Mouse (Mus musculus) spleen, adult 2 months (tissue): ENCODE data around the gene Gtf2a2. TPM values are rescaled to one million over a fixed set of nuclear protein-coding genes. Genes with fewer than 3 reads are reported as not detected.

Experiments
- DNase-seq, 2 experiments: peaks; one replicate each; pipeline versions ENCODE4 v3.0.0 to v3.0.0-alpha.2; 2012 to 2021; ENCODE audit warnings: low spot score in 2 of 2, low read depth in 1 of 2
- H3K27ac ChIP-seq: fragments of 200-500 bp; 2 replicates; pipeline ENCODE4 v1.5.1; 2012; ENCODE audit warnings: low read length, inconsistent platforms; ENCODE audit not compliant: insufficient read depth
- H3K27me3 ChIP-seq: fragments of 200-500 bp; 2 replicates; pipeline ENCODE4 v1.6.1; 2012; ENCODE audit warnings: mild to moderate bottlenecking, moderate library complexity, low read length, inconsistent platforms; ENCODE audit not compliant: control insufficient read depth, insufficient read depth
- H3K36me3 ChIP-seq: fragments of 200-500 bp; 2 replicates; pipeline ENCODE4 v1.6.1; 2012; ENCODE audit warnings: mild to moderate bottlenecking, low read length, inconsistent platforms; ENCODE audit not compliant: control insufficient read depth, insufficient read depth
- H3K4me1 ChIP-seq: fragments of 200-500 bp; 2 replicates; pipeline ENCODE4 v1.6.1; 2011; ENCODE audit warnings: inconsistent platforms; ENCODE audit not compliant: control insufficient read depth, insufficient read depth, insufficient read length
- H3K4me3 ChIP-seq: fragments of 200-500 bp; 2 replicates; pipeline ENCODE4 v1.5.1; 2011; ENCODE audit warnings: mild to moderate bottlenecking, inconsistent platforms; ENCODE audit not compliant: insufficient read depth, insufficient read length; ENCODE audit errors: extremely low read depth
- CTCF ChIP-seq: fragments of 200-500 bp; IDR thresholded peaks from 2 replicates; pipeline ENCODE4 v1.5.1; 2011; ENCODE audit warnings: mild to moderate bottlenecking, inconsistent platforms; ENCODE audit not compliant: insufficient read depth, insufficient read length, insufficient replicate concordance; ENCODE audit errors: extremely low read depth
- POLR2A ChIP-seq: fragments of 200-500 bp; IDR thresholded peaks from 2 replicates; pipeline ENCODE4 v1.6.1; 2011; ENCODE audit warnings: low read depth, low read length, inconsistent platforms
- WGBS: fragments of 180-500 bp; shearing (Covaris S2); methylation state at CpG from one replicate; pipeline ENCODE4 v1.1.7; 2018; 5-methylcytosine and 5-hydroxymethylcytosine counted together
- polyA plus RNA-seq: library from polyadenylated mRNA; depleted of rRNA; stranded (reverse); fragments of >200 nt; gene quantifications from 2 replicates; pipeline ENCODE4 v1.2.3, GENCODE M21; 2012

Gtf2a2 gene
- polyA plus RNA-seq, 1 experiment = 11.2 TPM

GRCm38 (mm10) chr9:69989303-69990121, 22.8 kb upstream of the Gtf2a2 start, which contains the start of gene Bnip2:
Gene Bnip2, plus strand, starts transcription at chr9:69989466.
- under 1% methylated on average over 75 of the region's 76 CpGs for WGBS
- H3K4me1 ChIP-seq = peaks cover 3% of the 10 kb centered on the region
- peak within 1 kb of the TSS; percentile 98 for H3K4me3 ChIP-seq
- H3K36me3 ChIP-seq = no peaks in the 10 kb centered on the region; the same call in 1 of the 2 replicates
- peak within 1 kb of the TSS; percentile 96 for H3K27ac ChIP-seq
- peak; percentile 44 to 91 for DNase-seq
- H3K27me3 ChIP-seq = no peaks in the 10 kb centered on the region
- TF ChIP-seq CTCF (no peak), POLR2A (peak; percentile 32; the same call in 1 of the 2 replicates)

GRCm38 (mm10) chr9:69990346-69990745, 22.0 kb upstream of the Gtf2a2 start:
- H3K27me3 ChIP-seq = no peaks in the 10 kb centered on the region
- peaks cover 3% of the 10 kb centered on the region for H3K4me1 ChIP-seq
- no peak for DNase-seq
- WGBS = 10% methylated on average over 5 of the region's 5 CpGs
- H3K27ac ChIP-seq = no peak overlapping the region
- TF ChIP-seq CTCF (no peak), POLR2A (no peak)
- no peak overlapping the region; the same call in 1 of the 2 replicates for H3K4me3 ChIP-seq
- H3K36me3 ChIP-seq = no peaks in the 10 kb centered on the region; the same call in 1 of the 2 replicates

GRCm38 (mm10) chr9:69992841-69993277, 19.5 kb upstream of the Gtf2a2 start:
- H3K4me3 ChIP-seq = no peak overlapping the region
- H3K27me3 ChIP-seq = no peaks in the 10 kb centered on the region
- H3K36me3 ChIP-seq = peaks cover 13% of the 10 kb centered on the region
- TF ChIP-seq POLR2A (no peak), CTCF (no peak)
- H3K4me1 ChIP-seq = peaks cover 3% of the 10 kb centered on the region
- WGBS = 21% methylated on average over 5 of the region's 5 CpGs
- no peak for DNase-seq
- no peak overlapping the region for H3K27ac ChIP-seq

GRCm38 (mm10) chr9:69993479-69993878, 18.9 kb upstream of the Gtf2a2 start:
- DNase-seq = no peak
- 69% methylated on average over 1 of the region's 1 CpGs for WGBS
- Histone ChIP-seq H3K27ac (no peak overlapping the region), H3K4me3 (no peak overlapping the region), H3K27me3 (no peaks in the 10 kb centered on the region), H3K36me3 (peaks cover 16% of the 10 kb centered on the region), H3K4me1 (peaks cover 3% of the 10 kb centered on the region)
- TF ChIP-seq CTCF = no peak
- no peak for TF ChIP-seq POLR2A

- H3K27me3 ChIP-seq = no peaks in the 10 kb centered on the region
- no peak overlapping the region for H3K27ac ChIP-seq
- H3K4me1 ChIP-seq = peaks cover 3% of the 10 kb centered on the region; the same call in 1 of the 2 replicates
- H3K36me3 ChIP-seq = peaks cover 23% of the 10 kb centered on the region
- TF ChIP-seq CTCF (no peak), POLR2A (no peak)
- H3K4me3 ChIP-seq = no peak overlapping the region
- DNase-seq = no peak
- 92% methylated on average over 5 of the region's 5 CpGs for WGBS
Observed at GRCm38 (mm10) chr9:69994547-69994946, 17.8 kb upstream of the Gtf2a2 start.

GRCm38 (mm10) chr9:69999318-69999717, 13.0 kb upstream of the Gtf2a2 start:
- Histone ChIP-seq H3K4me3 (no peak overlapping the region), H3K36me3 (peaks cover 47% of the 10 kb centered on the region), H3K27me3 (no peaks in the 10 kb centered on the region), H3K27ac (no peak overlapping the region), H3K4me1 (no peaks in the 10 kb centered on the region)
- DNase-seq = no peak
- TF ChIP-seq CTCF = no peak
- TF ChIP-seq POLR2A = no peak
- 100% methylated on average over 1 of the region's 1 CpGs for WGBS

GRCm38 (mm10) chr9:70003516-70003915, 8.8 kb upstream of the Gtf2a2 start:
- 92% methylated on average over 10 of the region's 10 CpGs for WGBS
- TF ChIP-seq CTCF (no peak), POLR2A (no peak)
- H3K4me3 ChIP-seq = no peak overlapping the region
- no peaks in the 10 kb centered on the region for H3K27me3 ChIP-seq
- H3K27ac ChIP-seq = no peak overlapping the region
- DNase-seq = no peak
- H3K4me1 ChIP-seq = no peaks in the 10 kb centered on the region
- peaks cover 42% of the 10 kb centered on the region for H3K36me3 ChIP-seq
